Mouse (Mus musculus) myocyte (in vitro differentiated cells): ENCODE measurements at regions not wholly inside any gene's neighbourhood (a gene's known extent, or its start where the extent isn't known, plus 50 kb on each side); places are given as distances from the start of the nearest gene placed in this dataset.

Experiments used
- H3K27me3 ChIP-seq: one replicate; pipeline ENCODE4 v1.6.1; 2011; ENCODE audit not compliant: control insufficient read depth, insufficient read depth, insufficient read length
- H3K36me3 ChIP-seq: one replicate; pipeline ENCODE4 v1.6.1; 2011; ENCODE audit not compliant: control insufficient read depth, insufficient read depth
- H3K4me2 ChIP-seq: one replicate; pipeline ENCODE4 v1.6.1; 2011; ENCODE audit warnings: low read depth, control low read depth
- H3K4me3 ChIP-seq: one replicate; pipeline ENCODE4 v1.5.1; 2011; ENCODE audit warnings: mild to moderate bottlenecking, control low read depth, moderate library complexity
- H3K79me2 ChIP-seq: one replicate; pipeline ENCODE4 v1.6.1; 2011; ENCODE audit not compliant: control insufficient read depth, insufficient read depth
- H3ac ChIP-seq: one replicate; pipeline ENCODE4 v1.6.1; 2011; ENCODE audit not compliant: control insufficient read depth, insufficient read length
- CEBPB ChIP-seq: IDR thresholded peaks from 2 replicates; pipeline ENCODE4 v1.6.1; 2011; ENCODE audit warnings: mild to moderate bottlenecking, moderate library complexity; ENCODE audit not compliant: poor library complexity, insufficient read depth, severe bottlenecking
- E2F4 ChIP-seq: IDR thresholded peaks from one replicate; pipeline ENCODE4 v1.6.1; 2011; ENCODE audit warnings: mild to moderate bottlenecking, control low read depth, moderate library complexity; ENCODE audit not compliant: insufficient read depth
- MAX ChIP-seq: IDR thresholded peaks from one replicate; pipeline ENCODE4 v1.6.1; 2011; ENCODE audit warnings: low read depth, mild to moderate bottlenecking, control low read depth
- MYOD1 ChIP-seq, 3 experiments: IDR thresholded peaks; one replicate each; pipeline ENCODE4 v1.6.1; 2011; ENCODE audit warnings: control low read depth in 2 of 3, low read depth in 2 of 3, mild to moderate bottlenecking in 2 of 3, moderate library complexity in 1 of 3; ENCODE audit not compliant: insufficient read length in 2 of 3, control insufficient read depth in 1 of 3
- MYOG ChIP-seq, 3 experiments: IDR thresholded peaks; one replicate each; pipeline ENCODE4 v1.6.1; 2011; ENCODE audit warnings: control low read depth in 2 of 3, low read depth in 2 of 3, mild to moderate bottlenecking in 2 of 3; ENCODE audit not compliant: insufficient read length in 2 of 3, control insufficient read depth in 1 of 3, insufficient read depth in 1 of 3
- POLR2A ChIP-seq: IDR thresholded peaks from one replicate; pipeline ENCODE4 v1.6.1; 2011; ENCODE audit warnings: low read depth, mild to moderate bottlenecking, control low read depth, moderate library complexity; ENCODE audit not compliant: insufficient read length
- POLR2AphosphoS2 ChIP-seq: IDR thresholded peaks from one replicate; pipeline ENCODE4 v1.6.1; 2011; ENCODE audit warnings: low read depth, control low read depth; ENCODE audit not compliant: insufficient read length
- REST ChIP-seq: IDR thresholded peaks from one replicate; pipeline ENCODE4 v1.6.1; 2011; ENCODE audit warnings: mild to moderate bottlenecking, control low read depth, moderate library complexity; ENCODE audit not compliant: insufficient read depth, insufficient read length
- SRF ChIP-seq: IDR thresholded peaks from one replicate; pipeline ENCODE4 v1.6.1; 2011; ENCODE audit warnings: low read depth; ENCODE audit not compliant: control insufficient read depth, insufficient read length
- TCF12 ChIP-seq: IDR thresholded peaks from one replicate; pipeline ENCODE4 v1.6.1; 2011; ENCODE audit warnings: mild to moderate bottlenecking, control low read depth; ENCODE audit not compliant: poor library complexity, insufficient read depth, severe bottlenecking
- TCF3 ChIP-seq: IDR thresholded peaks from one replicate; pipeline ENCODE4 v1.6.1; 2011; ENCODE audit warnings: low read depth, control low read depth; ENCODE audit not compliant: insufficient read length
- USF1 ChIP-seq: IDR thresholded peaks from one replicate; pipeline ENCODE4 v1.6.1; 2011; ENCODE audit warnings: low read depth, mild to moderate bottlenecking, control low read depth, moderate library complexity

DNA sequence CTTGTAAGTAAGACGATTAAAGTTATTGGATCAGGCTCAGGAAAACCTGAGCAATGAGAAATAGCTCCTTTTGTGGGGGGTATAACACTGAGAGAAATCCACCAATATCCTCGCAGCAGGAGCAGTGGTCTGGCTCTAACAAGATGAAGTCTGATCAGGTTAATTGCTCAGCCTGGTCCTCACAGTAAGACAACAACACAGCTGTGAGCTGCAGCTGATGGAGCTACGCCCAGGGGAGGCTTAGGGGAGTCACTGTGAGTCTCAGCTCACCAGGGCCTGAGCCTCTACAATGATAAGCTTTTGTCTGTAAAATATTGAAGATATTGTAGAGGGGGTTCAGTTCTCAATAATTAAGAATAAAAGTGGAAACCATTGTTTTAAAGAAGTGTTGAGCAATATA lies 95.3 kb upstream of the Agap1 start:
- no peak overlapping the region for H3ac ChIP-seq
- TF ChIP-seq MYOG (IDR thresholded peaks at IDR 0.05; ENCODE audit: control insufficient read depth in 1 of 3, insufficient read depth in 1 of 3, insufficient read length in 2 of 3, low read depth in 2 of 3) = no peak
- TF ChIP-seq POLR2A = no peak
- no peak for TF ChIP-seq CEBPB
- TF ChIP-seq SRF = no peak
- H3K4me3 ChIP-seq = no peak overlapping the region
- H3K4me2 ChIP-seq = no peak overlapping the region
- no peaks in the 10 kb centered on the region for H3K36me3 ChIP-seq
- peaks cover 23% of the 10 kb centered on the region for H3K27me3 ChIP-seq
- H3K79me2 ChIP-seq = no peaks in the 10 kb centered on the region

DNA sequence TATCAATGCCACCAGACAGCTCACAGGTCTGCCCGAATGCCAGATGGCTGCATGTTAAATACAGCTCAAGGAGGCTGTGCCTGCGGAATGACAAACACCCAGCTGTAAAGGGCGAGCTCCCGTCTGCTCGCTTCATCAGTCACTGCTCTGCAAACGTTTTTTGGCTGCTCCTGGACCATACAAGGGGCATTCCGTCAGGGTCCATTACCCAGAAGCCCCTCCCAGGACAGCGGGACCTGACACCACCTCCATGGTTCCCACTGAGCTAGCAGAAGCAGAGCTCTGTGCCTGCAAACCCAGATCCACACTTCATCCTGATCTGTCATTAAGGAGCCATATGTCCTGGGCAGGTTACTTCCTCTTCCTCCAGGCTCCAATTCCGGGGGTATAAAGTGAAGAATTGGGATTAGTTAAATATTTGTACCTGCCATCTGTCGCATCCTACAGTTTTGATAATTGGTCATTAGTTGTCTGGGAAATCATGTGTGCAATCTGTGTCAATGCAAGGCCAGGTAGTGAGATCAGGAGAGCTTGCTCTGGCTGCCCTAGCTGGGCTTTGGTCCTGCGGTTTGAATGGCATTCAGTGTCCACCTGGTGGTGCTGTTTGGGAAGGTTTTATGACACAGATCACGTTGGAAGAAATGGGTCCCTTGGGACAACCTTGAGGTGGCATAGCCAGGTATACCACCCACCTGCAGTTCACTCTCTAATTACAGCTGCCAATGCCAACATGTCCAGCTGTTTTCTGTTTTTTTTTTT lies 89.9 kb upstream of the Agap1 start:
- Histone ChIP-seq H3K36me3 (no peaks in the 10 kb centered on the region), H3K4me2 (no peak overlapping the region), H3K27me3 (peaks cover 25% of the 10 kb centered on the region), H3K4me3 (no peak overlapping the region), H3ac (no peak overlapping the region), H3K79me2 (no peaks in the 10 kb centered on the region)
- TF ChIP-seq POLR2AphosphoS2 = no peak
- TF ChIP-seq TCF3 = no peak
- TF ChIP-seq REST = no peak
- no peak for TF ChIP-seq CEBPB
- no peak for TF ChIP-seq USF1
- TF ChIP-seq MAX = no peak
- no peak for TF ChIP-seq MYOD1 (IDR thresholded peaks at IDR 0.05; ENCODE audit: control insufficient read depth in 1 of 3, insufficient read length in 2 of 3, low read depth in 2 of 3)
- no peak for TF ChIP-seq MYOG (IDR thresholded peaks at IDR 0.05; ENCODE audit: control insufficient read depth in 1 of 3, insufficient read depth in 1 of 3, insufficient read length in 2 of 3, low read depth in 2 of 3)
- no peak for TF ChIP-seq SRF
- no peak for TF ChIP-seq E2F4
- no peak for TF ChIP-seq TCF12
- no peak for TF ChIP-seq POLR2A

DNA sequence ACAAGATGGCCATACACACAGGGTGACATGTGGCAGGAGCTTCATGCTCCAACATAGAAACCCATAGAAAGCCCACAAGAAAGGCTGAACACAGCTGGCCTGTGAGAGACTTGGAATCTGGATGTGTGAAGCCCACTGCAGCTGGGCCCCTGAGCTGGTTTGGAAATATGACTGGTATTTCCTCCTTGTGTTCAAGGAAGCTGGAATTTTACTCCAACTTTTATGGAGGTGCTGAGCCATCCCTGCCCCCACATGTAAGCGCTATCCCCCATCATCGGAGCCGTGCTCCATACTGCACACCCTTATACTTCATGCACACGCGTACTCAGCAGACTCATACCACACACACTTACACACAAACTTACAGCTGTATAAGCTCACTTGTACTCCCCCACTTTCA lies 87.7 kb upstream of the Agap1 start:
- Histone ChIP-seq H3K27me3 (peaks cover 16% of the 10 kb centered on the region), H3K4me3 (no peak overlapping the region), H3K36me3 (no peaks in the 10 kb centered on the region), H3K4me2 (no peak overlapping the region), H3ac (no peak overlapping the region), H3K79me2 (no peaks in the 10 kb centered on the region)
- TF ChIP-seq POLR2A (no peak), CEBPB (no peak), SRF (no peak), POLR2AphosphoS2 (no peak), E2F4 (no peak), REST (no peak), TCF3 (no peak), MYOD1 (IDR thresholded peaks at IDR 0.05; ENCODE audit: control insufficient read depth in 1 of 3, insufficient read length in 2 of 3, low read depth in 2 of 3) (no peak), MYOG (IDR thresholded peaks at IDR 0.05; ENCODE audit: control insufficient read depth in 1 of 3, insufficient read depth in 1 of 3, insufficient read length in 2 of 3, low read depth in 2 of 3) (no peak), USF1 (no peak)

DNA sequence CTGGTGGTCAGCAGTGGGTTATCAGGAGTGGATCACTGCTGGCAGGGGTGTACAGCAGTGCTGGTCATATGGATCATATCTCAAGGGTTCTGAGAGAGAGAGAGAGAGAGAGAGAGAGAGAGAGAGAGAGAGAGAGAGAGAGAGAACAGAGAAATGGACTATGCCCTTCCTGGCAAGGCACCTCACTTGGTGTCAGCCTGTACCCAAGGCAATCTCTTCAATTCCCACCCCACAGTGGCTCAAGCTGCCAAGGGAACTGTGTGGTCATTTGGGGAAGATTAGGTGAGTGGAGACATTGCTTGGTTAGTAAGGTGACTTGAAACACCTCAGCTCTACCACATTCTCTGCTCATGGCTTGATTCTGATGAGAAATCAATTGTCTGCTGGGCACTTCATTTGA lies 80.8 kb upstream of the Agap1 start:
- H3K27me3 ChIP-seq = peaks cover 16% of the 10 kb centered on the region
- no peak overlapping the region for H3K4me2 ChIP-seq
- no peak overlapping the region for H3K4me3 ChIP-seq
- H3ac ChIP-seq = no peak overlapping the region
- H3K79me2 ChIP-seq = no peaks in the 10 kb centered on the region
- H3K36me3 ChIP-seq = no peaks in the 10 kb centered on the region
- TF ChIP-seq POLR2AphosphoS2 (no peak), TCF3 (no peak), CEBPB (no peak), SRF (no peak), MYOD1 (IDR thresholded peaks at IDR 0.05; ENCODE audit: control insufficient read depth in 1 of 3, insufficient read length in 2 of 3, low read depth in 2 of 3) (no peak), MAX (no peak), MYOG (IDR thresholded peaks at IDR 0.05; ENCODE audit: control insufficient read depth in 1 of 3, insufficient read depth in 1 of 3, insufficient read length in 2 of 3, low read depth in 2 of 3) (no peak)

DNA sequence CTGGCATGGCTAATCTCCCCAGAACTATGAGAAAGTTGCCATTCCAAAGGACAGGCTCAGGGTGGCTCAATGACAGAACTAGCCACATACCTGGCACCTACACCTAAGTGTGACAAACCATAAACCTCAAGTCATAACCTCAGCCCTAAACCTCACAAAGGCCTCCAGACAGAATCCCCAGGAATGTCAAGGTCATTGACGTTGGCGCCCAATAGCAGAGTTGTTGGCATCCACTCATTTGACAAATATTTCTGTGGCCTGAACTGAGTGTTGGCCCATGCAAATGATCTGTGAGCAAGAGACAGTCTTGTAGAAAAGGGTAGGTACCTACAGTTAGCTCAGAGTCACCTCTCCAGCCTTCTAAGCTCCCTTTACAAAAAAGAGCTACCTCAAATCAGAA lies 80.3 kb upstream of the Agap1 start:
- no peak overlapping the region for H3ac ChIP-seq
- peaks cover 13% of the 10 kb centered on the region for H3K27me3 ChIP-seq
- no peaks in the 10 kb centered on the region for H3K36me3 ChIP-seq
- no peaks in the 10 kb centered on the region for H3K79me2 ChIP-seq
- TF ChIP-seq CEBPB (no peak), E2F4 (no peak), SRF (no peak), POLR2A (no peak), TCF3 (no peak), MAX (no peak), USF1 (no peak), REST (no peak), MYOD1 (IDR thresholded peaks at IDR 0.05; ENCODE audit: control insufficient read depth in 1 of 3, insufficient read length in 2 of 3, low read depth in 2 of 3) (no peak), POLR2AphosphoS2 (no peak), TCF12 (no peak), MYOG (IDR thresholded peaks at IDR 0.05; ENCODE audit: control insufficient read depth in 1 of 3, insufficient read depth in 1 of 3, insufficient read length in 2 of 3, low read depth in 2 of 3) (no peak)
- H3K4me2 ChIP-seq = no peak overlapping the region
- H3K4me3 ChIP-seq = no peak overlapping the region
